Mouse (Mus musculus): ENCODE measurements at regions not wholly inside any gene's neighbourhood (a gene's known extent, or its start where the extent isn't known, plus 50 kb on each side); places are given as distances from the start of the nearest gene placed in this dataset.

GRCm38 (mm10) chr5:75342599-75342998 lies 190.5 kb downstream of the Pdgfra start:
- DNase-seq (ENCODE audit: low read depth), result no peak
- TF ChIP-seq POLR2A (IDR thresholded peaks at IDR 0.05; ENCODE audit: borderline replicate concordance, extremely low read depth, insufficient read depth, insufficient read length, poor library complexity, severe bottlenecking) (no peak), CTCF (IDR thresholded peaks at IDR 0.05; ENCODE audit: borderline replicate concordance, extremely low read depth, insufficient read depth, insufficient read length) (no peak)

- TF ChIP-seq CTCF (IDR thresholded peaks at IDR 0.05; ENCODE audit: borderline replicate concordance, extremely low read depth, insufficient read depth, insufficient read length), result no peak
- no peak for TF ChIP-seq POLR2A (IDR thresholded peaks at IDR 0.05; ENCODE audit: borderline replicate concordance, extremely low read depth, insufficient read depth, insufficient read length, poor library complexity, severe bottlenecking)
- peak; percentile 90 for DNase-seq (ENCODE audit: low read depth)
These were observed 195.0 kb downstream of the Pdgfra start for GRCm38 (mm10) chr5:75346836-75347773.

GRCm38 (mm10) chr5:75347774-75348116 lies 195.7 kb downstream of the Pdgfra start:
- no peak for DNase-seq (ENCODE audit: low read depth)
- TF ChIP-seq POLR2A (IDR thresholded peaks at IDR 0.05; ENCODE audit: borderline replicate concordance, extremely low read depth, insufficient read depth, insufficient read length, poor library complexity, severe bottlenecking), result no peak
- TF ChIP-seq CTCF (IDR thresholded peaks at IDR 0.05; ENCODE audit: borderline replicate concordance, extremely low read depth, insufficient read depth, insufficient read length), result peak; percentile 36; the same call in 1 of the 2 replicates

GRCm38 (mm10) chr5:75355266-75355665 lies 203.2 kb downstream of the Pdgfra start:
- TF ChIP-seq POLR2A (IDR thresholded peaks at IDR 0.05; ENCODE audit: borderline replicate concordance, extremely low read depth, insufficient read depth, insufficient read length, poor library complexity, severe bottlenecking), result no peak
- TF ChIP-seq CTCF (IDR thresholded peaks at IDR 0.05; ENCODE audit: borderline replicate concordance, extremely low read depth, insufficient read depth, insufficient read length), result no peak
- peak; percentile 13 for DNase-seq (ENCODE audit: low read depth)

GRCm38 (mm10) chr5:75358869-75359268 lies 206.8 kb downstream of the Pdgfra start:
- DNase-seq (ENCODE audit: low read depth), result no peak
- TF ChIP-seq CTCF (IDR thresholded peaks at IDR 0.05; ENCODE audit: borderline replicate concordance, extremely low read depth, insufficient read depth, insufficient read length), result no peak
- TF ChIP-seq POLR2A (IDR thresholded peaks at IDR 0.05; ENCODE audit: borderline replicate concordance, extremely low read depth, insufficient read depth, insufficient read length, poor library complexity, severe bottlenecking), result no peak

GRCm38 (mm10) chr5:75363832-75364231 lies 210.9 kb upstream of the Kit start:
- TF ChIP-seq CTCF (IDR thresholded peaks at IDR 0.05; ENCODE audit: borderline replicate concordance, extremely low read depth, insufficient read depth, insufficient read length) (no peak), POLR2A (IDR thresholded peaks at IDR 0.05; ENCODE audit: borderline replicate concordance, extremely low read depth, insufficient read depth, insufficient read length, poor library complexity, severe bottlenecking) (no peak)
- no peak for DNase-seq (ENCODE audit: low read depth)

- no peak for TF ChIP-seq CTCF (IDR thresholded peaks at IDR 0.05; ENCODE audit: borderline replicate concordance, extremely low read depth, insufficient read depth, insufficient read length)
- DNase-seq (ENCODE audit: low read depth), result no peak
These were observed 207.4 kb upstream of the Kit start for GRCm38 (mm10) chr5:75367282-75367681.

- TF ChIP-seq CTCF (IDR thresholded peaks at IDR 0.05; ENCODE audit: borderline replicate concordance, extremely low read depth, insufficient read depth, insufficient read length), result no peak
- no peak for TF ChIP-seq POLR2A (IDR thresholded peaks at IDR 0.05; ENCODE audit: borderline replicate concordance, extremely low read depth, insufficient read depth, insufficient read length, poor library complexity, severe bottlenecking)
- no peak for DNase-seq (ENCODE audit: low read depth)
These were observed 206.0 kb upstream of the Kit start for GRCm38 (mm10) chr5:75368691-75369090.

GRCm38 (mm10) chr5:75372849-75373248 lies 201.9 kb upstream of the Kit start:
- DNase-seq (ENCODE audit: low read depth), result no peak

GRCm38 (mm10) chr5:75377311-75378300 lies 197.1 kb upstream of the Kit start:
- peak; percentile 31 for DNase-seq (ENCODE audit: low read depth)

More at GRCm38 (mm10) chr5:75372849-75373248, 201.9 kb upstream of the Kit start:
- TF ChIP-seq CTCF (IDR thresholded peaks at IDR 0.05; ENCODE audit: borderline replicate concordance, extremely low read depth, insufficient read depth, insufficient read length) (peak; percentile 46; the same call in 1 of the 2 replicates), POLR2A (IDR thresholded peaks at IDR 0.05; ENCODE audit: borderline replicate concordance, extremely low read depth, insufficient read depth, insufficient read length, poor library complexity, severe bottlenecking) (no peak)

GRCm38 (mm10) chr5:75378655-75379054 lies 196.1 kb upstream of the Kit start:
- DNase-seq (ENCODE audit: low read depth), result no peak

More at GRCm38 (mm10) chr5:75377311-75378300, 197.1 kb upstream of the Kit start:
- TF ChIP-seq CTCF (IDR thresholded peaks at IDR 0.05; ENCODE audit: borderline replicate concordance, extremely low read depth, insufficient read depth, insufficient read length) (no peak), POLR2A (IDR thresholded peaks at IDR 0.05; ENCODE audit: borderline replicate concordance, extremely low read depth, insufficient read depth, insufficient read length, poor library complexity, severe bottlenecking) (no peak)

More at GRCm38 (mm10) chr5:75378655-75379054, 196.1 kb upstream of the Kit start:
- no peak for TF ChIP-seq CTCF (IDR thresholded peaks at IDR 0.05; ENCODE audit: borderline replicate concordance, extremely low read depth, insufficient read depth, insufficient read length)
- TF ChIP-seq POLR2A (IDR thresholded peaks at IDR 0.05; ENCODE audit: borderline replicate concordance, extremely low read depth, insufficient read depth, insufficient read length, poor library complexity, severe bottlenecking), result no peak

All from brain, embryonic 14.5 days (tissue).